Mouse (Mus musculus): ENCODE measurements around the gene Vmn1r2. TPM values are rescaled to one million over a fixed set of nuclear protein-coding genes. Genes with fewer than 3 reads are reported as not detected.
"Not testable (repeated sequence)": the region's sequence is repeated elsewhere in the genome, so short reads cannot be mapped to it uniquely, and the experiment has no call there.

Gene Vmn1r2
- not detected in 2 replicates for polyA plus RNA-seq (2015; fragmentation: Nextera tagmentation; extraction: Ambion mirVana)

DNA sequence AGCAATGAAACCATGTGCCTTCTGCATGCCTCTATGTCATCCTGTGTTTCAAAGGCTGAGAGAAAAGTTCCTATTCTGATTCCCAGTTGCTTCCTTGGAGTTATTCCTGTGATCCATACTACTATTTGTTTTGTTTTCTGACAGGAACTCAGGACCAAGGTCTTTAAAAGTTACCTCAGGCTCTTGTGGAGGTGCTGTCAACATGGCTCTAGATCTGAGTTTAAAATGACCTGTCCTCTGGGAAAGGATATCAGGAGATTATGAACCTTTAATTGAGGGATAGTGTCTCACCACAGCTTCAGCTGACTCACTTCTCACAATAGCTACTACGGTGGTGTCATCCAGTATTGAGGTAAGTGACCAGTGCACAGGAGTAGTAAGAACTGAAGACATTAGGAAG, at the start of gene Vmn1r2:
Gene Vmn1r2 (plus strand): TSS at position 301 of the 400 bp plus-strand sequence.
- H3K27me3 ChIP-seq (replicated peaks); H3K4me2 ChIP-seq; H3K36me3 ChIP-seq (replicated peaks); H3K4me1 ChIP-seq; H3K9ac ChIP-seq; ATAC-seq (replicated peaks); H3K4me3 ChIP-seq; H3K27ac ChIP-seq: not testable (repeated sequence)
- peaks cover 17% of the 10 kb centered on the region for H3K9me3 ChIP-seq
- no CpG with 5 or more reads among the region's 1 CpGs for WGBS

GRCm38 (mm10) chr4:3147926-3148325, 19.2 kb upstream of the Vmn1r2 start:
- H3K27ac ChIP-seq; H3K4me1 ChIP-seq; H3K4me2 ChIP-seq; H3K36me3 ChIP-seq (replicated peaks); H3K4me3 ChIP-seq; ATAC-seq (replicated peaks); H3K9ac ChIP-seq; H3K9me3 ChIP-seq; H3K27me3 ChIP-seq (replicated peaks): not testable (repeated sequence)
- WGBS: 27% methylated on average over 2 of the region's 3 CpGs

DNA sequence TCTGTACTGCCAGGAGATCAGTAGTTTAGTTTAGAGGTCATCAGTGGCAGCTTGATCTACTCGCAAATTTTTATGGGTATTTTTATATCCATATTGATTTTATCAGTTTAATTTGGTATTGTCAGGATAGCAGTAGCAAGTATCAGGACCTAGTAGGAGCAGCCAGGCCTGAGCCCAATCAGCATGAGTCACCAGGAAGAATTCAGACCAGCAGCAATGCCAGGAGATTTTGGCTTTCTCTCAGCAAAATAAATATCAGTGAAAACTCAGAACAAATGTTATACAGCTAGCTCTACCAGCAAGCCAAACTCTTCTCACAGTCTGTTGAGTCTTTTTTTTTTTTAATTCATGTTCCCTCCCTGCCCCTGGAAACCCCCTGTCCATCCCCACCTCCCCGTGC, 13.8 kb upstream of the Vmn1r2 start:
- not testable (repeated sequence) for H3K4me3 ChIP-seq; H3K4me2 ChIP-seq; ATAC-seq (replicated peaks); H3K9ac ChIP-seq; H3K4me1 ChIP-seq; H3K36me3 ChIP-seq (replicated peaks); H3K27ac ChIP-seq; H3K27me3 ChIP-seq (replicated peaks); H3K9me3 ChIP-seq
- WGBS: 92% methylated on average over 2 of the region's 2 CpGs

DNA sequence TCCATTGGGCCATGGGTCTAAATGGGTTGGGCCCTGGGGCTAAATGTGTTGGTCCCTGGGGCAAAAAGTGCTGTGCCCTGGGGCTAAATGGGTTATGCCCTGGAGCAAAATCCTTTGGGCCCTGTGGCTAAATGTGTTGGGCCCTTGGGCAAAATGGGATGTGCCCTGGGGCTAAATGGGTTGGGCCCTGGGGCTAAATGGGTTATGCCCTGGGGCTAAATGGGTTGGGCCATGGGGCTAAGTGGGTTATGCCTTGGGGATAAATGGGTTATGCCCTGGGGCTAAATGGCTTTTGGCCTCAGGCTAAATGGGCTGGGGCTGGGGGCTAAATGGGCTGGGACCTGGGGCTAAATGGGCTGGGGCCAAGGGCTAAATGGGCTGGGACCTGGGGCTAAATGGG, 2.7 kb upstream of the Vmn1r2 start:
- not testable (repeated sequence) for H3K9ac ChIP-seq; H3K36me3 ChIP-seq (replicated peaks); H3K4me2 ChIP-seq; H3K4me1 ChIP-seq; H3K27me3 ChIP-seq (replicated peaks); ATAC-seq (replicated peaks); H3K4me3 ChIP-seq; H3K27ac ChIP-seq
- peaks cover 17% of the 10 kb centered on the region for H3K9me3 ChIP-seq

DNA sequence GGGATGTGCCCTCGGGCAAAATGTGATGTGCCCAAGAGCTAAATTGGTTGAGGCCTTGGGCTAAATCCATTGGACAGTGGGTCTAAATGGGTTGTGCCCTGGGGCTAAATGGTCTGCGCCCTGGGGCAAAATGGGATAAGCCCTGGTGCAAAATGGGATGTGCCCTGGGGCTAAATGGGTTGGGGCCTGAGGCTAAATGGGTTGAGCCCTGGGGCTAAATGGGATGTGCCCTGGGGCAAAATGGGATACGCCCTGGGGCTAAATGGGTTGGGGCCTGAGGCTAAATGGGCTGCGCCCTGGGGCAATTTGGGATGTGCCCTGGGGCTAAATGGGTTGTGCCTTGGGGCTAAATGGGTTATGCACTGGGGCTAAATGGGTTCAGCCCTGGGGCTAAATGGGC, 2.1 kb upstream of the Vmn1r2 start:
- Histone ChIP-seq H3K27me3 (replicated peaks) (no peaks in the 10 kb centered on the region), H3K9ac (no peak overlapping the region), H3K4me2 (no peak overlapping the region), H3K9me3 (peaks cover 17% of the 10 kb centered on the region), H3K27ac (no peak overlapping the region), H3K36me3 (replicated peaks) (no peaks in the 10 kb centered on the region), H3K4me3 (no peak overlapping the region), H3K4me1 (no peaks in the 10 kb centered on the region)
- 89% methylated on average over 4 of the region's 4 CpGs for WGBS
- no peak for ATAC-seq (replicated peaks)

GRCm38 (mm10) chr4:3174586-3174985, 7.5 kb downstream of the Vmn1r2 start:
- 83% methylated on average over 4 of the region's 4 CpGs for WGBS
- peaks cover 32% of the 10 kb centered on the region for H3K9me3 ChIP-seq
- not testable (repeated sequence) for ATAC-seq (replicated peaks); H3K9ac ChIP-seq; H3K27ac ChIP-seq; H3K4me1 ChIP-seq; H3K27me3 ChIP-seq (replicated peaks); H3K36me3 ChIP-seq (replicated peaks); H3K4me2 ChIP-seq; H3K4me3 ChIP-seq

- H3K4me1 ChIP-seq; H3K9ac ChIP-seq; ATAC-seq (replicated peaks); H3K27me3 ChIP-seq (replicated peaks); H3K4me2 ChIP-seq; H3K27ac ChIP-seq; H3K4me3 ChIP-seq; H3K36me3 ChIP-seq (replicated peaks): not testable (repeated sequence)
- 88% methylated on average over 7 of the region's 8 CpGs for WGBS
- peaks cover 38% of the 10 kb centered on the region for H3K9me3 ChIP-seq
Measured at GRCm38 (mm10) chr4:3175756-3176155, 8.6 kb downstream of the Vmn1r2 start.

DNA sequence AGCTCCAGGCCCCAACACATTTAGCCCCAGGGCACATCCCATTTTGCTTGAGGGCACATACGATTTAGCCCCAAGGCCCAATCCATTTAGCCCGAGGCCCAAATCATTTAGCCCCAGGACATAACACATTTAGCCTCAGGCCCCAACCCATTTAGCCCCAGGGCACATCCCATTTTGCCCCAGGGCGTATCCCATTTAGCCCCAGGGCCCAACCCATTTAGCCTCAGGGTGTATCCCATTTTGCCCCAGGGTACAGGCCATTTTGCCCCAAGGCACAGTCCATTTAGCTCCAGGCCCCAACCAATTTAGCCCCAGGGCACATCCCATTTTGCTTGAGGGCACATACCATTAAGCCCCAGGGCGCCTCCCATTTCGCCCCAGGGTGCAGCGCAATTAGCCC, 9.1 kb downstream of the Vmn1r2 start:
- H3K9me3 ChIP-seq: peaks cover 38% of the 10 kb centered on the region
- H3K4me3 ChIP-seq; H3K36me3 ChIP-seq (replicated peaks); H3K4me2 ChIP-seq; H3K9ac ChIP-seq; H3K27ac ChIP-seq; H3K4me1 ChIP-seq; H3K27me3 ChIP-seq (replicated peaks); ATAC-seq (replicated peaks): not testable (repeated sequence)
- 90% methylated on average over 6 of the region's 6 CpGs for WGBS

DNA sequence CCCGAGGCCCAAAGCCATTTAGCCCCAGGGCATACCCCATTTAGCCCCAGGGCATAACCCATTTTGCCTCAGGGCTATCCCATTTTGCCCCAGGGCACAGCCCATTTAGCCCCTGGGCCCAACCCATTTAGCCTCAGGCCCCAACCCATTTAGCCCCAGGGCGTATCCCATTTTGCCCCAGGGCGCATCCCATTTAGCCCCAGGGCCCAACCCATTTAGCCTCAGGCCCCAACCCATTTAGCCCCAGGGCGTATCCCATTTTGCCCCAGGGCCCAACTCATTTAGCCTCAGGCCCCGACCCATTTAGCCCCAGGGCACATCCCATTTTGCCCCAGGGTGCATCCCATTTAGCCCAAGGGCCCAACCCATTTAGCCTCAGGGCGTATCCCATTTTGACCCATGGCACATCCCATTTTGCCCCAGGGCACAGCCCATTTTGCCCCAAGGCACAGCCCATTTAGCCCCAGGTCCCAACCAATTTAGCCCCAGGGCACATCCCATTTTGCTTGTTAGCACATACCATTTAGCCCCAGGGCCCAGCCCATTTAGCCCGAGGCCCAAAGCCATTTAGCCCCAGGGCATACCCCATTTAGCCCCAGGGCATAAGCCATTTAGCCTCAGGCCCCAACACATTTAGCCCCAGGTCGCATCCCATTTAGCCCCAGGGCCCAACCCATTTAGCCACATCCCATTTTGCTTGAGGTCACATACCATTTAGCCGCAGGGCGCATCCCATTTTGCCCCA, 9.8 kb downstream of the Vmn1r2 start:
- not testable (repeated sequence) for ATAC-seq (replicated peaks); H3K9ac ChIP-seq; H3K4me2 ChIP-seq; H3K27me3 ChIP-seq (replicated peaks); H3K36me3 ChIP-seq (replicated peaks); H3K4me1 ChIP-seq; H3K27ac ChIP-seq; H3K4me3 ChIP-seq
- 85% methylated on average over 10 of the region's 10 CpGs for WGBS
- H3K9me3 ChIP-seq: peaks cover 38% of the 10 kb centered on the region

DNA sequence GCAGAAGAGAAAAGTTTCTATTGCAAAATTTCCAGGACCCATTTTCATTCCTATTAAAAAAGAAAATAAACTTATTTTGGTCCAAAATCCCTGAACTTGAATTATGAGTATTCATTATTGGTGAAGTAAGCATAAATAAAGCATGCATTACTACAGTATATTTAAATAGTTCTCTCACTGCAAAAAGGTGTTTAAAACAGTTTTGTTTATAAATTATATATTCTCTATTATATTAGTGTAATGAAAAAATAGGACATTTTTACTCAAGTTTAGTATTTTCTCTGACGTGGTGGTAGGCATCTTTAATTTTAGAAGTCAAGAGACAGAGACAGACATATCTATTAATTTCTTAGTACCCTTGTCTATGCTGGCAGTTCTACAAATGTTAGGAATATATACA, 18.1 kb downstream of the Vmn1r2 start, which contains the start of gene Vmn1r3:
Gene Vmn1r3 (minus strand): TSS at position 101 of the 400 bp plus-strand sequence.
- H3K27ac ChIP-seq; H3K9ac ChIP-seq; ATAC-seq (replicated peaks); H3K4me1 ChIP-seq; H3K9me3 ChIP-seq; H3K4me2 ChIP-seq; H3K4me3 ChIP-seq; H3K36me3 ChIP-seq (replicated peaks); H3K27me3 ChIP-seq (replicated peaks): not testable (repeated sequence)
- 67% methylated on average over 1 of the region's 1 CpGs for WGBS

DNA sequence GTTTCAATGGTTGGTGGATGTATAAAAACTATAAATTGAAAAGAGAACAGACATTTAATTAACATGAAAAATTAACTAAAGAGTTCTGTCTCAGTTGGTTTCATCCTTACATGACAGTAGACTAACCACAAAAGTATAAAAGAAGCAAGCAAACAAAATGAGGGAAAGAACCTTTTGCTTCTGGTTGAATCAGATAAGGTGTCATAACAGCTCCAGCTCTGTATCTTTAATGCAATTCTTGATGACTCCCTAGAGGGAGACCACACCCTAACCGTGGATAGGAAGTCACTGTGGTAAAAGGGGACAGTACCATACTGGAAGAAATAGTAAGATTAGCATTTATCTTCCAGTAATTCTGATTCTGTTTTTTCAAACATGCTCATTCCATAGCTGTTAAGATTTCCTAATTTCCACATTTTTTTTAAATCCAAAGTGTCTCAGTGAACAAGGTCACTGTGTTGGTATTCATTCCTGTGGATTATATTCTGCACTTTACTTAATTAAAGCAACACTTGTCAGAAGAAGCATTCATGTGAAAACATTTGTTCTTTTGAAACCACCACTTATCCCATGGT, 42.6 kb downstream of the Vmn1r2 start:
- H3K4me2 ChIP-seq; H3K36me3 ChIP-seq (replicated peaks); H3K27me3 ChIP-seq (replicated peaks); H3K4me1 ChIP-seq; H3K27ac ChIP-seq; H3K9me3 ChIP-seq; ATAC-seq (replicated peaks); H3K4me3 ChIP-seq; H3K9ac ChIP-seq: not testable (repeated sequence)
- WGBS: 68% methylated on average over 1 of the region's 1 CpGs

DNA sequence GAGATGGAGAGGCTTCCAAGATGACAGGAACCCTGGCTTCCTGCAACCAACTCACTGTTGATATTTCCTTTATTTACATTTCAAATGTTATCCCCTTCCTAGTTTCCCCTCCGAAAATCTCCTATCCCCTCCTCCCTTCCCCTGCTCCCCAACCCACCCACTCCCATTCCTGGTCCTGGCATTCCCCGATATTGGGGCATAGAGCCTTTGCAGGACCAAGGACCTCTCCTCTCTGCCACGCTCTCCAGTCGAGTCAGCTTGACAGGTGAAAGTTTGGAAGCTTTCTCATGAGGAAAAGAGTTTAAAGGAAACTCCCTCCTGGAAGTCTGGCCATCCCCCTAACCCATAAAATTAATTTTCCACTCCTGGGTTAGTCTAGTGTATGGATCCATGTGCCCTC, 46.2 kb downstream of the Vmn1r2 start:
- not testable (repeated sequence) for ATAC-seq (replicated peaks)

GRCm38 (mm10) chr4:3216382-3216781, 49.3 kb downstream of the Vmn1r2 start:
- H3K27ac ChIP-seq; H3K27me3 ChIP-seq (replicated peaks); H3K4me1 ChIP-seq; H3K36me3 ChIP-seq (replicated peaks); H3K9me3 ChIP-seq; H3K4me2 ChIP-seq; H3K9ac ChIP-seq; ATAC-seq (replicated peaks); H3K4me3 ChIP-seq: not testable (repeated sequence)
- WGBS: 70% methylated on average over 2 of the region's 2 CpGs

More for the DNA sequence above, 46.2 kb downstream of the Vmn1r2 start:
- not testable (repeated sequence) for H3K9me3 ChIP-seq; H3K4me2 ChIP-seq; H3K36me3 ChIP-seq (replicated peaks); H3K4me3 ChIP-seq; H3K27ac ChIP-seq; H3K27me3 ChIP-seq (replicated peaks); H3K4me1 ChIP-seq; H3K9ac ChIP-seq
- WGBS: 73% methylated on average over 3 of the region's 4 CpGs

All from midbrain, embryonic 15.5 days (tissue).